Mouse (Mus musculus) lung, postnatal 0 days (tissue): ENCODE measurements around the gene Sox5. TPM values are rescaled to one million over a fixed set of nuclear protein-coding genes. Genes with fewer than 3 reads are reported as not detected.

Experiments
- ATAC-seq: fragments of 200-750 bp; cut with Nextera tagmentation; 2 replicates; pipeline ENCODE4 v1.8.0; 2017; ENCODE audit warnings: moderate library complexity
- DNase-seq: peaks from one replicate; pipeline ENCODE4 v3.0.0-alpha.2; 2016; ENCODE audit warnings: low spot score
- H3K27ac ChIP-seq: fragments of 300-500 bp; sonication (generic); 2 replicates; pipeline ENCODE4 v1.5.1; 2014; ENCODE audit warnings: antibody characterized with exemption, mild to moderate bottlenecking, low read length, mixed read lengths
- H3K27me3 ChIP-seq: fragments of 300-500 bp; sonication (generic); replicated peaks from 2 replicates; pipeline ENCODE4 v1.6.1; 2014; ENCODE audit warnings: low read length, mixed read lengths; ENCODE audit not compliant: insufficient read depth
- H3K36me3 ChIP-seq: fragments of 300-500 bp; sonication (generic); 2 replicates; pipeline ENCODE4 v1.6.1; 2014; ENCODE audit warnings: low read length, mixed read lengths; ENCODE audit not compliant: insufficient read depth
- H3K4me1 ChIP-seq: fragments of 300-500 bp; sonication (generic); 2 replicates; pipeline ENCODE4 v1.6.1; 2014; ENCODE audit warnings: antibody characterized with exemption, low read depth, low read length, mixed read lengths; ENCODE audit not compliant: insufficient read depth
- H3K4me2 ChIP-seq: fragments of 300-500 bp; sonication (generic); replicated peaks from 2 replicates; pipeline ENCODE4 v1.6.1; 2014; ENCODE audit warnings: low read depth, mild to moderate bottlenecking, low read length, moderate library complexity, mixed read lengths
- H3K4me3 ChIP-seq: fragments of 300-500 bp; sonication (generic); 2 replicates; pipeline ENCODE4 v1.5.1; 2014; ENCODE audit warnings: low read depth, low read length
- H3K9ac ChIP-seq: fragments of 300-500 bp; sonication (generic); replicated peaks from 2 replicates; pipeline ENCODE4 v1.6.1; 2014; ENCODE audit warnings: low read depth, mild to moderate bottlenecking
- H3K9me3 ChIP-seq: fragments of 300-500 bp; sonication (generic); 2 replicates; pipeline ENCODE4 v1.6.1; 2016; ENCODE audit warnings: low read length, mixed read lengths
- CTCF ChIP-seq: IDR thresholded peaks from 2 replicates; pipeline ENCODE4 v1.5.1; 2016; ENCODE audit warnings: antibody characterized with exemption, mild to moderate bottlenecking
- EP300 ChIP-seq: IDR thresholded peaks from 2 replicates; pipeline ENCODE4 v1.6.1; 2016; ENCODE audit warnings: antibody characterized with exemption, mild to moderate bottlenecking, control low read depth
- WGBS: fragments of 180-500 bp; shearing (Covaris S2); extraction: QIAGEN DNeasy Blood & Tissue Kit; methylation state at CpG from one replicate; pipeline ENCODE4 v1.1.7; 2014; 5-methylcytosine and 5-hydroxymethylcytosine counted together
- polyA plus RNA-seq: library from polyadenylated mRNA; unstranded; fragments of >200 nt; fragmentation: Nextera tagmentation; extraction: Ambion mirVana; gene quantifications from 2 replicates; pipeline ENCODE4 v1.2.1, GENCODE M21; 2015

Sox5 gene
- polyA plus RNA-seq, 1 experiment from 2014 or later: 9.8 TPM

DNA sequence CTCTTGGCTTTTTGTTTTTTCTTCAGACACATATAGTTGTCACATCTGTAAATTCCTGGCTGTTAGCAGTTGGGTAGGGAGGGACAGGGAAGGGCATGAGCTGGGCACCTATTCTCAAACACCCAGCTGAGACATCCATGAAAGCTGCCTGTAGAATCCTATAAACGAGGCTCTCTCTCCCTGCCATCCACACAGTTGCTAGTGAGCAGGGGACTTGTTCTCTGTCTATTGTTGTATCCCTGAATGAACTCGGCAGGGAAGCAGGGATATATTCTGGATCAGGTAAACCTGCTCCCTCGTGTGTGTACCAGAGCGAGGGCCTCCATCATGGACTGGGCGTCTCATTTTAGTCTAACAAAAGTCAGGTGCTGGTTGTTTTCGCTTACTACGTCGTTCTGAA, 615.1 kb downstream of the Sox5 start:
- H3K4me3 ChIP-seq: no peak overlapping the region
- no peak for DNase-seq
- H3K9me3 ChIP-seq: no peaks in the 10 kb centered on the region
- 80% methylated on average over 8 of the region's 8 CpGs for WGBS
- no peak for ATAC-seq
- H3K27ac ChIP-seq: no peak overlapping the region
- no peaks in the 10 kb centered on the region for H3K36me3 ChIP-seq
- no peaks in the 10 kb centered on the region for H3K4me1 ChIP-seq
- no peak overlapping the region for H3K4me2 ChIP-seq
- H3K27me3 ChIP-seq: no peaks in the 10 kb centered on the region
- TF ChIP-seq CTCF (no peak), EP300 (no peak)
- H3K9ac ChIP-seq: no peak overlapping the region

DNA sequence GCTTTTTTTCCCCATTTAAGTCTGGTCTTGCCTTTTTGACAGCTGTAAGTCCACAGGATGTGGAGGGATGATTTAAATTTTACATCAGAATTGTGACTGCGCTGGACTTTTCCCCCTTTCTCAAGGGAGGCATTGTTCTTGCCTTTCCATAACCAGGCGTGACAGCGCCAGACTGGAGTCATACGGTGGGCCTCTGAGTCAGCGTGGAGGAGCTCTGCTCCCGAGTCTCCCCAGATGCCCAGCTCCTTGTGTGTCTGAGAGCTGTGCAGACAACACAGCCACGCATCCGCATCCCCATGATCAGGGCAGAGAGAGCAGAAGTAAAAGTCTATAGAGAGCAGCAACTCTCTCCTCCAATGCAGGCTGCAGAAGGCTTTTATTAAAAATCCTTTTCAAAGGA, 615.7 kb downstream of the Sox5 start:
- Histone ChIP-seq H3K27me3 (no peaks in the 10 kb centered on the region), H3K9ac (no peak overlapping the region), H3K9me3 (no peaks in the 10 kb centered on the region), H3K4me1 (no peaks in the 10 kb centered on the region), H3K4me2 (no peak overlapping the region), H3K27ac (no peak overlapping the region), H3K4me3 (no peak overlapping the region), H3K36me3 (no peaks in the 10 kb centered on the region)
- 30% methylated on average over 8 of the region's 8 CpGs for WGBS
- ATAC-seq (no peak), DNase-seq (no peak)
- TF ChIP-seq EP300 (no peak), CTCF (no peak)

DNA sequence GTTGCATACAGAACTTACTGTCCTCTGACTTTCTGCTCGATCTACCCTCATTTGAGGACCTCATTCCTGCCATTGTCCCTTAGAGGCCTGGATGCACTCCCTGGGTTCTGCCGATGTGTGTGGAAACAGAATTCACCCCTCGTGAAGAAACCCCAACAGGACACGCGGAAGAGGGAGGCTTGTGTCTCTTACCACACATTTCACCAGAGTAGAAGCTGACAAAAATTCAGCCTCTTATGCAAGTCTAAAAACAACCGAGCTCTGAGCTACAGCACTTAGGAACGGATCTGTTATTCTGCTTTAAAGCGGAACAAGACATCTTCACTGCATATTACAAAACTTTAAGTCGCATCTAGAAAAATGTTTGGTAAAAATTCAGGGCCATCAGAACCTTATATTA, 618.3 kb downstream of the Sox5 start:
- H3K27ac ChIP-seq: no peak overlapping the region
- no peaks in the 10 kb centered on the region for H3K9me3 ChIP-seq
- H3K27me3 ChIP-seq: no peaks in the 10 kb centered on the region
- H3K9ac ChIP-seq: no peak overlapping the region
- ATAC-seq: no peak
- no peaks in the 10 kb centered on the region for H3K36me3 ChIP-seq
- DNase-seq: no peak
- no peak for TF ChIP-seq CTCF
- no peak for TF ChIP-seq EP300
- no peak overlapping the region for H3K4me2 ChIP-seq
- H3K4me3 ChIP-seq: no peak overlapping the region
- 80% methylated on average over 9 of the region's 9 CpGs for WGBS
- H3K4me1 ChIP-seq: no peaks in the 10 kb centered on the region

DNA sequence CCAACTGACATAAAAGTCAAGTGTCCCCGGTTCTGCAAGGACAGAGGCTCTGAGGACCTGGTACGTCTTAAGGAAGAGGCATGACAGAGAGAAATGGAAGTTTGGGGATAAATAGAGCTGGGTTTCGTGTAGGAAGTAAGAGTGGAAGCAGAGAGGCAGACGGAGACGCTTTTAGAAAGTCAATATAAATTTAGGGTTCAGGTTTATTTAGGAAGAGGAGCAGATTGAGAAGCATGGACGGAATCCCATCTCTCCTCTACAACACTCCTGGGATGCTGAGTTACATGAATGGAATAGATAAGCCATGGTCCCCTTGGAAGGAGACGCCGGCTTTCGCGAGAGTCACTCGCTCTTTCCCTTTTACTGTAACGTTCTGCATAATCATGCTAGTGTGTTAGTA, 623.1 kb downstream of the Sox5 start:
- Histone ChIP-seq H3K4me3 (no peak overlapping the region), H3K27me3 (no peaks in the 10 kb centered on the region), H3K9me3 (no peaks in the 10 kb centered on the region), H3K36me3 (no peaks in the 10 kb centered on the region), H3K4me1 (no peaks in the 10 kb centered on the region), H3K4me2 (no peak overlapping the region), H3K9ac (no peak overlapping the region), H3K27ac (no peak overlapping the region)
- WGBS: 91% methylated on average over 12 of the region's 12 CpGs
- ATAC-seq (no peak), DNase-seq (no peak)
- TF ChIP-seq CTCF: no peak
- no peak for TF ChIP-seq EP300

DNA sequence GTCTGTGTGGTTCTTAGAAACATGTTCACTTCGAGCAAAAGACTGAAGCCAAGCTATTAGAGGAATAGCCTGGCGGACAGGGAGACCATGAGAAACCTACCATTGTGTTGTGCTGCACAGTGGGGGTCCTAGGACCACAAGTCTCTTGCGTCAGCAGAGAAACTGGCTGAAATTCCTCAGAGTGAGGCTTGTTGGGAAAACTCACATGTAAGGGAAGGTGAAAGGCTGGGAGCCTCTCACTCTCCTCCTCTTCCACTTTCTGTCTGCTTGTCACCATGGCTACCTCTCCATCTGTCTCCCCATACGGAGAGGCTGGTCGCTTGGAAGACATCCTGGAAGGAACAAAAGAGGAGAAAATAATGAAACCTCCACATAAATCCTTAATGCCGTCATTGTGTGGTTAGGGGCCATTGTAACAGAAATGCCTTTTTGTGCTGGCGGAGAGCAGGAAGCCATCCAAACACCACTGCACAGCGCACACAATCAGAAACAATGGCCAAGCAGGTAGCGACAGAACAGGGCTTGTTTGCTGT, 626.8 kb downstream of the Sox5 start:
- TF ChIP-seq CTCF: no peak
- TF ChIP-seq EP300: no peak
- Histone ChIP-seq H3K4me1 (no peaks in the 10 kb centered on the region), H3K27me3 (no peaks in the 10 kb centered on the region), H3K4me2 (no peak overlapping the region), H3K4me3 (no peak overlapping the region), H3K9ac (no peak overlapping the region), H3K9me3 (no peaks in the 10 kb centered on the region), H3K36me3 (no peaks in the 10 kb centered on the region), H3K27ac (no peak overlapping the region)
- DNase-seq: no peak
- no peak for ATAC-seq
- WGBS: 68% methylated on average over 9 of the region's 9 CpGs

DNA sequence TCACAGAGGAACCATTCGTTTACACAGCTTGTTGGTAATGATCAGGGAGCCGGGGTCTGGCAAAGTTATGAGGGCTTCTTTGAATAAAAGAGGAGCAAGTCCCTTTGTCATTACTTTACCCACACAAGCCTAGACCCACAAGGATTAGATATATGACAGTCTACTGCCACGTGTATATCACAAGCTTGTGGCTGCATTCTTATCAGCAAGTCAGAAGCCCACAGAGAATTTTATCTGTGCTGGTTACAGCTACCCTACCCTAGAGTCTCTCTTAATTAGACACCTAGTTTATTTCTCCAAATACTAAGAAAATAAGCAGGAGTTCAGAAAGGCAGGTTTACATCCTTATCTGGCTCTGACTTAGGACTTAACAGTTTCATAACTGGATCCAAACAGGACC, 629.8 kb downstream of the Sox5 start:
- Histone ChIP-seq H3K36me3 (no peaks in the 10 kb centered on the region), H3K4me2 (no peak overlapping the region), H3K27me3 (no peaks in the 10 kb centered on the region), H3K9me3 (no peaks in the 10 kb centered on the region; the same call in 1 of the 2 replicates), H3K27ac (no peak overlapping the region), H3K4me3 (no peak overlapping the region), H3K4me1 (no peaks in the 10 kb centered on the region), H3K9ac (no peak overlapping the region)
- DNase-seq (no peak), ATAC-seq (no peak)
- 53% methylated on average over 3 of the region's 3 CpGs for WGBS
- TF ChIP-seq EP300: no peak
- TF ChIP-seq CTCF: no peak

DNA sequence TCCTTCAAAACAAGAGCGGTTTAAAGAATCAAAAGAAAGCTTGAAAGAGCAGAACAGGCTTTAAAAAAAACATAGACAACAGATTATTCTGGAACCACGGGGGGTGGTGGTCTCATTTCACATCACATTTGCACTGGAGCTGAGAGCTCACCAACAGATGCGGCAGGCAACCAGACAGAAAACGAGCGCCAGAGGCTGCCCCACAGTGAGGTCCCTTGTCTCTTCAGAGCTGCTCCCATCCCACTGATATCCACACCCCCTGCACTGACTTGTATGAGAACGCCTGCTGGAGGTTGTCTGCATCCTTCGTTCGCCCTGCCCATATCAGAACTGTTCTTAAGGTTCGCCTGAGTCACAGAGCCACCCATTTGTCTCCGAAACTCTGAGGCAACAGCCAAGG, 630.7 kb downstream of the Sox5 start:
- H3K4me1 ChIP-seq: no peaks in the 10 kb centered on the region
- H3K36me3 ChIP-seq: no peaks in the 10 kb centered on the region
- H3K27me3 ChIP-seq: no peaks in the 10 kb centered on the region
- H3K4me3 ChIP-seq: no peak overlapping the region
- H3K9ac ChIP-seq: no peak overlapping the region
- H3K4me2 ChIP-seq: no peak overlapping the region
- no peak overlapping the region for H3K27ac ChIP-seq
- ATAC-seq (no peak), DNase-seq (no peak)
- WGBS: 80% methylated on average over 10 of the region's 10 CpGs
- H3K9me3 ChIP-seq: no peaks in the 10 kb centered on the region; the same call in 1 of the 2 replicates
- TF ChIP-seq CTCF (no peak), EP300 (no peak)
